Mouse (Mus musculus) heart, embryonic 10.5 days (tissue): ENCODE measurements around the gene Zbtb48. TPM values are rescaled to one million over a fixed set of nuclear protein-coding genes. Genes with fewer than 3 reads are reported as not detected.

ENCODE experiments used
- DNase-seq: peaks from one replicate; pipeline ENCODE4 v3.0.0-alpha.2; 2017; ENCODE audit warnings: low spot score
- H3K27ac ChIP-seq: fragments of 300-500 bp; sonication (generic); 2 replicates; pipeline ENCODE4 v1.5.1; 2016; ENCODE audit warnings: mild to moderate bottlenecking
- H3K27me3 ChIP-seq: fragments of 300-500 bp; sonication (generic); 2 replicates; pipeline ENCODE4 v1.6.1; 2016; ENCODE audit warnings: mild to moderate bottlenecking; ENCODE audit not compliant: poor library complexity, insufficient read depth, severe bottlenecking
- H3K36me3 ChIP-seq: fragments of 300-500 bp; sonication (generic); 2 replicates; pipeline ENCODE4 v1.6.1; 2016; ENCODE audit warnings: mild to moderate bottlenecking, moderate library complexity
- H3K4me1 ChIP-seq: fragments of 300-500 bp; sonication (generic); 2 replicates; pipeline ENCODE4 v1.6.1; 2016; ENCODE audit warnings: mild to moderate bottlenecking
- H3K4me3 ChIP-seq: fragments of 300-500 bp; sonication (generic); 2 replicates; pipeline ENCODE4 v1.5.1; 2016; ENCODE audit warnings: mild to moderate bottlenecking, moderate library complexity
- H3K9me3 ChIP-seq: fragments of 300-500 bp; sonication (generic); 2 replicates; pipeline ENCODE4 v1.6.1; 2016; ENCODE audit warnings: mild to moderate bottlenecking, moderate library complexity
- WGBS: fragments of 180-500 bp; shearing (Covaris S2); methylation state at CpG from one replicate; pipeline ENCODE4 v1.1.7; 2016; 5-methylcytosine and 5-hydroxymethylcytosine counted together
- polyA plus RNA-seq: library from polyadenylated mRNA; unstranded; fragments of >200 nt; fragmentation: Nextera tagmentation; extraction: Ambion mirVana; gene quantifications from 2 replicates; pipeline ENCODE4 v1.2.1, GENCODE M21; 2016

Gene Zbtb48
- polyA plus RNA-seq, 1 experiment from 2014 or later: 21.0 TPM

- Histone ChIP-seq H3K9me3 (no peaks in the 10 kb centered on the region), H3K27ac (peak overlapping the region; percentile 97), H3K36me3 (peaks cover 31% of the 10 kb centered on the region), H3K4me1 (peaks cover 24% of the 10 kb centered on the region), H3K27me3 (no peaks in the 10 kb centered on the region), H3K4me3 (peak overlapping the region; percentile 100)
- DNase-seq: no peak
- 1% methylated on average over 61 of the region's 61 CpGs for WGBS
Observed at GRCm38 (mm10) chr4:151994228-151995171, 33.0 kb downstream of the Zbtb48 start.

DNA sequence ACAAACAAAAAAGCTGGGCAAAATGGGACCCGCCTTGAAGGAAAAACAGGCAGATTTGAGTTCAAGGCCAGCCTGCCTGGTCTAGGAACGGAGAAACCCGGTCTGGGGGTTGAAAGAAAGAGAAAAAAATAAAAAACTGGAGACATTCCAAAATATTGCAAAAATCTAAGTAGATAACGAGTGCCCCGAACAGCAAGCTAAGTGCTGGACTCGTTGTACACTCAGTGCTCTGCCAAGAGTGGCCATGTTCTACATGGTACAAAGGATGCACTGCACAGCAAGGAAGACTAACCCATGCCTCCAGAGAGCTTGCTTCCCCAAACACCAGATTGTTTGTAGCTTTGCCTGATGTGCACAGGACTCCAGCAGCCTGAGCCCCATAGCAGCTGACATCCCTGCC is 34.4 kb downstream of the Zbtb48 start:
- WGBS: 82% methylated on average over 6 of the region's 6 CpGs
- peaks cover 35% of the 10 kb centered on the region for H3K4me1 ChIP-seq
- no peak overlapping the region for H3K27ac ChIP-seq
- H3K27me3 ChIP-seq: no peaks in the 10 kb centered on the region
- no peak overlapping the region for H3K4me3 ChIP-seq
- no peak for DNase-seq
- no peaks in the 10 kb centered on the region for H3K9me3 ChIP-seq
- peaks cover 31% of the 10 kb centered on the region for H3K36me3 ChIP-seq

- DNase-seq: no peak
- WGBS: 89% methylated on average over 9 of the region's 9 CpGs
- Histone ChIP-seq H3K36me3 (peaks cover 31% of the 10 kb centered on the region), H3K4me3 (no peak overlapping the region), H3K27ac (no peak overlapping the region), H3K4me1 (peaks cover 30% of the 10 kb centered on the region), H3K9me3 (no peaks in the 10 kb centered on the region), H3K27me3 (no peaks in the 10 kb centered on the region)
Observed at GRCm38 (mm10) chr4:151992091-151992490, 35.4 kb downstream of the Zbtb48 start.

DNA sequence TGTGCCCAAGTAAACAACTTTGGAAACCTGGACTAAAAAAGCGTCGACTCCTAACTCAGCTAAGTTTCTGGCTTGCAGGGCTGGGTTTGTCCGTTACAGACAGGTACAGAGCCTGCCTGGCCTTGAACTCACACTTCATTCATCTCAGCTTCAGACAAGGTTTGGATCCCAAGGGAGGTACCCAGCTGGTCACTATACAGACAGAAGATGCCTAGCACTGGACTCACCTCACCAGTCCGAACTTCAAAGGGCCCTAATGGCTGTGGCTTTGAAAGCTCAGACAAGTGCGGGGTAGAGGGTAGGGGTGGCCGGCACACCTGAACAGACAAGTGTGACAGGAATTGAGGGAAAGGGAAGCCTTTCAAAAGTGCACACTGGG is 38.4 kb downstream of the Zbtb48 start:
- Histone ChIP-seq H3K36me3 (peaks cover 41% of the 10 kb centered on the region), H3K4me1 (peaks cover 42% of the 10 kb centered on the region), H3K27ac (peak overlapping the region; percentile 96), H3K4me3 (peak overlapping the region; percentile 90), H3K9me3 (no peaks in the 10 kb centered on the region), H3K27me3 (no peaks in the 10 kb centered on the region)
- 36% methylated on average over 6 of the region's 6 CpGs for WGBS
- no peak for DNase-seq

DNA sequence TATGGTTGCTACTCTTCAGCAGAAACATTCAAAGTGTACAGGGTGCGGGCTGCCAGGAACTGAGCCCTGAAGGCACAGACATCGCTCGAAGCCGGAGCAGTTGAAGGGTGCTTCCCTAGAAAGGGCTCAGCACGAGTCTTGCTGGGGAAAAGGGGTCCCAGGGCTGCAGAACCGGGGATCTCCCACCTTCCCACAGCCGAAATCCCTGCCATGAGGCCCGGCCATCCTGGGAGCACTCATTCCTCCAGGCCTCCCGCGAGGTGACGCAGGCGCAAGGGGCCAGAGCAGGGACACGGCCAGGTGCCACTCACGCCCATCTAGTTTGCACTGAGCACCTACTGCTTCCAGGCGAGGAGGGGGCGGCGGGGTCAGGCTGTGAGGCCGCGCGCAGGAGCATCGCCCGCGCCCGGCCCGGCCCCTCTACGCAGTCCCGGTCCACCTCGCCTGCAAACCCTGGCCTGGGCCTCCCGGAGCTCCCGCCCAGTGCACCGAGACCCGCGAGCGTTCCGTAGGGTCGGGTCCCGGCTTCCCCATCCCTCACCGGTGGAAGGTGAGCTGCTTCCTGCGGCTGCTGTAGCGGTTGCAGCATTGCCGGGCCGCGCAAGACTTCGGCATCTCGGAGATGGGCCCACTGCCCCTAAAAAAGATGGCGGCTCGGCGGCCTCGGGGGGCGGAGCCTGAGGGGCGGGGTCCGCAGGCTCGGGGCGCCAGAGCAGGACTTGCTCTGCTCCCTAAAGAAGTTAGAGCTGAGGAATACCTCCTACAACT is 38.9 kb downstream of the Zbtb48 start, which contains the start of gene Thap3:
TSS of gene Thap3 (minus strand) at position 656 of the 768 bp plus-strand sequence.
- H3K27ac ChIP-seq: peak within 1 kb of the TSS; percentile 96
- 1% methylated on average over 53 of the region's 54 CpGs for whole genome bisulfite sequencing
- no peaks in the 10 kb centered on the region for H3K9me3 ChIP-seq
- peaks cover 43% of the 10 kb centered on the region for H3K4me1 ChIP-seq
- peaks cover 40% of the 10 kb centered on the region for H3K36me3 ChIP-seq
- H3K4me3 ChIP-seq: peak within 1 kb of the TSS; percentile 90
- DNase-seq: peak; percentile 86
- no peaks in the 10 kb centered on the region for H3K27me3 ChIP-seq

DNA sequence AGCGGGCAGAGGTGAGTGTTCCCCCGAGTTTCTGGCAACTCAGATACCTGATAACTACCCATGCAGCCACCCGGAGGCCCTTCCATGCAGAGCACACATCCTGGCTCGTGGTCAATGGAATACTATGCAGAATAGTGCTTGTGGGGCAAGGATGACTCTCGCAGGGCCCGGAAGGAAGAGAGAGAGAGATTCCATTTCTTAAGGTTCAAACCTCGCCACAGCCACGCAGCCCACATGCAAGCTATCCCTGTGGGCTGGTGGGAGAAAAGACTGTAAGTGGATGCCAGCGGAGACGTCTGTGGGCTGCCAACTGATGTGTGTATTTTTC is 39.5 kb downstream of the Zbtb48 start:
- no peak for DNase-seq
- H3K9me3 ChIP-seq: no peaks in the 10 kb centered on the region
- H3K27ac ChIP-seq: peak overlapping the region; percentile 96
- H3K27me3 ChIP-seq: no peaks in the 10 kb centered on the region
- peak overlapping the region; percentile 90 for H3K4me3 ChIP-seq
- H3K4me1 ChIP-seq: peaks cover 43% of the 10 kb centered on the region
- peaks cover 40% of the 10 kb centered on the region for H3K36me3 ChIP-seq
- WGBS: 23% methylated on average over 10 of the region's 10 CpGs

- Histone ChIP-seq H3K4me1 (peaks cover 42% of the 10 kb centered on the region), H3K27me3 (no peaks in the 10 kb centered on the region), H3K36me3 (peaks cover 38% of the 10 kb centered on the region), H3K9me3 (no peaks in the 10 kb centered on the region), H3K4me3 (no peak overlapping the region), H3K27ac (peak overlapping the region; percentile 24; the same call in 1 of the 2 replicates)
- 63% methylated on average over 8 of the region's 8 CpGs for WGBS
- no peak for DNase-seq
Observed at GRCm38 (mm10) chr4:151986650-151987049, 40.8 kb downstream of the Zbtb48 start.

DNA sequence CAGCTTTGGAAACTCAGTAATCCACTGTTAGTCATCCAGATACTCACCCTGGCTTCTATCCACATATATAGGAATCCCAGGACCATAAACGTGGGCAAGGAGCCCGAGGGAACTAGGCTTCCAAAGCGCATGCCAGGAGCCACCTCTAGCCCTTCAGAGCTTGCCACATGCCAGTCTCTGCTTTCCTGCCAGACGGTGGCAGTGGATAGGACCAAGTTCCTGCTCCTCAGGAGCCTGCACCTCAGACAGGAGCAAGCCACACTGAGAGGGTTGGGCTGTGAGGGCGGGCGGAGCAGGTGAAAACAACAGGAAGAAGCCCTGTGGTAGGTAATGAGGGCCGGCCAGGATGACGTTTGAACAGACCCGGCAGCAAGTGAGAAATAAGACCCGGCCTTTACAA is 41.6 kb downstream of the Zbtb48 start:
- H3K4me1 ChIP-seq: peaks cover 42% of the 10 kb centered on the region
- no peaks in the 10 kb centered on the region for H3K9me3 ChIP-seq
- H3K4me3 ChIP-seq: no peak overlapping the region
- WGBS: 37% methylated on average over 10 of the region's 10 CpGs
- peaks cover 38% of the 10 kb centered on the region for H3K36me3 ChIP-seq
- H3K27ac ChIP-seq: peak overlapping the region; percentile 24; the same call in 1 of the 2 replicates
- H3K27me3 ChIP-seq: no peaks in the 10 kb centered on the region
- DNase-seq: no peak

DNA sequence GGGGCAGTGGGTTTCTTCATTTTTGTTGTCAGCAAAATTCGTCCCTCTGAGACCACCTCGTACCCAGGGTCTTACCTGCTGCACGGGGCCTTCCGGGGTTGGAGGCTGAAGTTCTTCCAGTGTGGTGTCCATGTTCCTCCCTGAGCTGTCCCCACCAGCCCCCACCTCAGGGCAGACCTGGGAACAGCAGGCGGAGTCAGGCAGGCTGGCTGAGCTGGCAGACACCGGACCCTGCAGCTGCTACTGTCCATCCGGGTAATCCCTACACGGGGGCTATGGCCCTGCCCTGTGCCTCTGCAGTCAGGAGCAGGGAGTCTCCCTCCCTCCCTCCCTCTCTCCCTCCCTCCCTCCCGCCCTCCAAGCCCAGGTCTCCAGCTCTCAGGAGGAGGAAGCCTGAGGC is 43.9 kb downstream of the Zbtb48 start:
- no peaks in the 10 kb centered on the region for H3K27me3 ChIP-seq
- H3K27ac ChIP-seq: peak overlapping the region; percentile 6; the same call in 1 of the 2 replicates
- H3K36me3 ChIP-seq: peaks cover 51% of the 10 kb centered on the region
- H3K4me1 ChIP-seq: peaks cover 36% of the 10 kb centered on the region
- H3K4me3 ChIP-seq: peak overlapping the region; percentile 9; the same call in 1 of the 2 replicates
- H3K9me3 ChIP-seq: no peaks in the 10 kb centered on the region
- 24% methylated on average over 8 of the region's 9 CpGs for WGBS
- DNase-seq: no peak

DNA sequence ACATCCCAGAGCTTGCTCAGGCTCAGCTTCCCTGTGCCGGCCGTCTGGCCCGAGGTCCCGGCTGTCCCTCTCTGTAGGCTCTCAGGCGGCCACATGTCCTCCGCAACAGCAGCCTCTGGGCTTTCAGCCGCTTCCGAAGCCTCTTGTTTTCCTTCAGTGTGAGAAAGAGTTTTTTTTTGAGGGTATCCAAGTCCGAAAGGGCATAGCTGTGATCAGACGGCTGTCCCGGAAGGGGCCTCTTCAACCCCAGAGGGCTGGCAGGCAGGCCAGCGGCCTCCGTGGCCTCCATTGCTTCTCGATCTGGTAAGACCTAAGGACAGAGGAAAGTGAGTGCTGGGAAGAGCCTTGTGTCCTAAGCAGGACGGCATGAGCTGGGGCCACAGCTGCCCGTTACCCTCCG is 44.4 kb downstream of the Zbtb48 start:
- no peak overlapping the region for H3K27ac ChIP-seq
- no peaks in the 10 kb centered on the region for H3K9me3 ChIP-seq
- no peaks in the 10 kb centered on the region for H3K27me3 ChIP-seq
- peak overlapping the region; percentile 9; the same call in 1 of the 2 replicates for H3K4me3 ChIP-seq
- peaks cover 54% of the 10 kb centered on the region for H3K36me3 ChIP-seq
- WGBS: 54% methylated on average over 17 of the region's 17 CpGs
- peaks cover 34% of the 10 kb centered on the region for H3K4me1 ChIP-seq
- DNase-seq: no peak

- H3K9me3 ChIP-seq: no peaks in the 10 kb centered on the region
- WGBS: 13% methylated on average over 5 of the region's 5 CpGs
- peaks cover 28% of the 10 kb centered on the region for H3K4me1 ChIP-seq
- peak; percentile 89 for DNase-seq
- no peaks in the 10 kb centered on the region for H3K27me3 ChIP-seq
- no peak overlapping the region for H3K27ac ChIP-seq
- H3K36me3 ChIP-seq: peaks cover 70% of the 10 kb centered on the region
- no peak overlapping the region for H3K4me3 ChIP-seq
Observed at GRCm38 (mm10) chr4:151981363-151981762, 46.1 kb downstream of the Zbtb48 start.

DNA sequence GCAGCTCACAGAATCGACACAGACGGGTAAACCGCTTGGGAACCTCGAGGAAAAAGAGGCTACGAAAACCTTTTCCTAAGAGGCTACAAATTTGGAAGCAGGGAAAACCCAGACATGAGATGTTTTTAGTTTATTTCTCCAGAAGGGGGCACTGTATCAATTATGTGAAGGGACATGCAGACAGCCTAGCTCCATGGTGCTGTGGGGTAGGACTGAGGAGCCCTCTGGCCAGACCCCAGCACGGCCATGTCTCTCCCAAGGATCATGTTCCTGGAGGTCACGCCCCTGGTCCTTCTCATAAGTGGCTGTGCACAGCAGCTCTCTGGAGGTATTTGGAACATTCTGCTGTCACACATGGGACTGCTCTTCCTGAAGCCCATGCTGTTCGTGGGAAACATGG is 46.8 kb downstream of the Zbtb48 start:
- H3K36me3 ChIP-seq: peaks cover 71% of the 10 kb centered on the region
- 80% methylated on average over 8 of the region's 8 CpGs for WGBS
- no peaks in the 10 kb centered on the region for H3K27me3 ChIP-seq
- H3K4me3 ChIP-seq: no peak overlapping the region
- no peaks in the 10 kb centered on the region for H3K9me3 ChIP-seq
- H3K27ac ChIP-seq: no peak overlapping the region
- H3K4me1 ChIP-seq: peaks cover 22% of the 10 kb centered on the region
- DNase-seq: no peak

GRCm38 (mm10) chr4:151977748-151978147 is 49.7 kb downstream of the Zbtb48 start:
- DNase-seq: no peak
- Histone ChIP-seq H3K4me3 (no peak overlapping the region), H3K27ac (no peak overlapping the region), H3K4me1 (peaks cover 7% of the 10 kb centered on the region; the same call in 1 of the 2 replicates), H3K9me3 (no peaks in the 10 kb centered on the region), H3K27me3 (no peaks in the 10 kb centered on the region), H3K36me3 (peaks cover 91% of the 10 kb centered on the region)
- 46% methylated on average over 10 of the region's 10 CpGs for whole genome bisulfite sequencing
